Mouse (Mus musculus) neutrophil, adult 5-6 weeks (primary cell): Measurements from ENCODE around the gene Nepn. TPM values are rescaled to one million over a fixed set of nuclear protein-coding genes. Genes with fewer than 3 reads are reported as not detected.
"Not testable (repeated sequence)": the region's sequence is repeated elsewhere in the genome, so short reads cannot be mapped to it uniquely, and the experiment has no call there.

Experiments
- ATAC-seq: fragments of 151-379, 151-347 bp; 2 replicates; pipeline ENCODE4 v1.8.0; 2017; ENCODE audit warnings: mild to moderate bottlenecking, moderate TSS enrichment; ENCODE audit not compliant: insufficient number of reproducible peaks, poor library complexity, low FRiP score, severe bottlenecking; ENCODE audit errors: extremely low read depth
- total RNA-seq: library from RNA; stranded (forward); fragments of 200-1000 nt; gene quantifications from 2 replicates; pipeline ENCODE4 v1.2.3, GENCODE M21; 2017

Gene Nepn
- not detected in 2 replicates for total RNA-seq

DNA sequence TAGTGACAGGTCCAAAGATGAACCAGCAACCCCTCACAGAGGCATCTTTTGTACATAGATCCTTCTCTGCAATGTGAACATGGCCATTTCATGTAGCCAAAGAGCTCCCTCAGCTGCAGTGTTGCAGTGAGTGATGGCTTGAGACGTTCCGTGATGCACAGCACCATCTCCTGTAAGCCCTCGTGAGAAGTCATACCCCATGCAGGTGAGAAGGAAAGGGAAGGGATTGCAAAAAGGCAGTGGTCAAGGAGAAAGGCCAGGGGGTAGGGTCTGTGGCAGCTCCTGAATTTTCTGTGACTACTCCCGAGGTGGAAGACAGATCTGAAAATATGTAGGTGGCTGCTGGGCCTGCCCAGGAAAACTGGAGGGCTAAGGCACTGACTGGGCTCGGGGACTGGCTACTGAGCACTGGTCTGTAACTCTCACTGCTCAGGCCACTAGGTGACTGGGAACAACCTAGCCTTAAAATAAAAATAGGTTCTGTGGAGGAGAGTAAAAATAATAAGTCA, at the start of gene Nepn:
TSS of gene Nepn (plus strand) at position 51 of the 509 bp plus-strand sequence.
- no peak for ATAC-seq

DNA sequence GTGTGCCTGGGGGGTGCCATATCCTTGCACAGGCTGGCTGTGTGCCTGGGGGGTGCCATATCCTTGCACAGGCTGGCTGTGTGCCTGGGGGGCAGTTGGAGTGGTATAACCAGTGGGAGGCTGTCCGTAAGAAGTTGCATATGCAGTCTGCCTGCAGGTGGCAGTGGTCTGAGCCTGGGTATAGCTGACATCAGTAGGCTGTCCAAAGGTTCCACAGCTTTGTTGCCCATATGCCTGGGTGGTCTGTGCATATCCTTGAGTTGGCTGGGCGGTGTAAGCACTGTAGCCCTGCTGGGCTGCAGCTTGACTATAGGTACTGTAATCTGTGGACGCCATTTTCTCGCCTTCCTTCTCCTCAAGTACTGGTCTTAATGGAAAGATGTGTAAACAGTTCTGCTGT, 45.4 kb upstream of the Nepn start:
- ATAC-seq = not testable (repeated sequence)

DNA sequence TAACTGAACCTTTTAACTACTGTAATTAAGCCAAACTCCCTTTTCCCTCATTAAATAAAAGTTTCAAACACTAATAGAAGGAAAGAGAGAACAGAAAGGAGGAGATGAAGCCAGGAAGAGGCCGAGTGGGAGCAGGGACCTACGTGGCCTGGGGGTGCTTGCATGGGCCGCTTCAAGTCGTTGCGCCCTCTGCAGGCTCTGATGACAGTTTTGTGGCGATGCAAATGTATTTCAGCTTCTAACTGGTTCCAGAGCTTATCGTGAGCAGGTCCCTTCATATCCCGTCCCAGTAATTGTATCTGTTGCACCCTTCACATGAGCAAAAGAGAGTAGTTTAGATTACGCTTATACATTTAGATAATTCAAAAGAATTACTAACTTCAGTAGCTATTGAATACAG, 35.6 kb upstream of the Nepn start:
- no peak for ATAC-seq

DNA sequence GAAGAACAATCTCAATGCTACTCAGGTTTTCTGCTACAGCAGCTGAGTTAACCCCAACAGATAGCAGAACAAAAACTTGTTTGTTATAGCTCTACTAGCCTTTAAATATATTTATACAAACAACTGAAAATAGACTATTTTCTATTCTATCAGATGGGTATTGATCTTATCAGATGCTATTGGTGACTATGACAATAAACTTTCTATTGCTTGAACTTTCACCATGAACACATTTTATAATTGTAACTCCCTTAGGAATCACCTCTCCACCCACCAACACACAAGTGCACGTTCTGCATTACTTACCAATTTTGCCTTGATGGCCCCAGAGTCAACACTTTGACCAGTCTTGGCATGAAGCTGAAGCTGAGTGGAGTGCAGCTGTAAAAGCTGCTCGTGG, 30.3 kb upstream of the Nepn start, which contains the start of gene Gm26741:
TSS of gene Gm26741 (plus strand) at position 301 of the 400 bp plus-strand sequence.
- no peak for ATAC-seq

DNA sequence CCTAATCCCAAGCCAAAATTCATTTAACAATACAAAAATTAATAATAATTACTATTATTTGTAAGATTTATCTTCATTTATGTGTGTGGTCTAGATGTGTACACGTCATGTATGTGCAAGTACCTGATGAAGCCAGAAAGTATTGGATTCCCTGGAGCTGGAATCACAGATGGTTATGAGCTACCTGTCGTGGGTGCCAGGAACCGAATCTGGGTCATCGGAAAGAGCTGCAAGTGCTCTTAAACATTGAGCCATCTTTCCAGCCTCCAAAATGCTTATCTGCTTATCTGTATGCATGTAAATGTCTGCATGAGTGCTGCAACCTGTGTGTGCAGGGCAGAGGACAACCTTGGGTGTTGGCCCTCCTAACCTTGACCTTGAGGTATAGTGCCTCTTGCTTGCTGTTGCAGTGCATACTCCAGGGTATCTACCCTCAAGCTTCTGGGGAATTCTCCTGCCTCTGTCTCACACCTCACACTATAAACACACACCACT, 28.5 kb upstream of the Nepn start:
- ATAC-seq = no peak

DNA sequence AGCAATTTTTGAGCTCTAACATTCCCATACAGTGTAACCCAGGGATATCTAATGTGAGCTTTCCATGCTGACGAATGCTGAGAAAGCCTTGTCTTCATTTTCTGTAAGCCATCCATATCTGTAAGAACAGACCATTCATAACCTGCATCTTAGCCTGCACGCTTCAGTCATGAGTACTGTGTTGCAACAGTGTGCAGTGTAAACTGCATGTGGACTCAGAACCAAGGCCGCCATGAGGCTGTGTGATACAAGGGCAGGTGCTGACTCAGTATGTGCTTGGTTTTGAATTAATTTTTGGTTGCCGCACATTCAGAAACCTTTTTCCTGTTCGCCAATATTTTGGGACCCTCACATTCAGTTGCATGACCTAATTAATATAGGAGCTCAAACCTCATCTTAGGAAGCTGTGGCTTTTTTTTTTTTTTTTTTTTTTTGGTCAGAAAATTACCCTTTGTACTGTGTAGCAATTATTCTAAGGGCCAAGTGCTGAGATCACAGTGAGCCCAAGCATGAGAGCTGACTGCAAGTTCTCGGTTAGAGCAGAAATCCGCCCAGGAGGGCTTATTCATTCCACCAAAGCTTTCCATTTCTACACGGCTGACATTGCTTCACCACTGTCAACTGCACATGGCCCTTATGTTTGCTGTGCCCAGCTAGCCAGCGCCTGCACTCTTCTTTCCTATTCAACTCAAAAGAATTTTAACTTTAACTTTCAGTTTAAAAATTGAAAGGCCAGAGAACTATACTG, 27.7 kb upstream of the Nepn start:
- no peak for ATAC-seq

DNA sequence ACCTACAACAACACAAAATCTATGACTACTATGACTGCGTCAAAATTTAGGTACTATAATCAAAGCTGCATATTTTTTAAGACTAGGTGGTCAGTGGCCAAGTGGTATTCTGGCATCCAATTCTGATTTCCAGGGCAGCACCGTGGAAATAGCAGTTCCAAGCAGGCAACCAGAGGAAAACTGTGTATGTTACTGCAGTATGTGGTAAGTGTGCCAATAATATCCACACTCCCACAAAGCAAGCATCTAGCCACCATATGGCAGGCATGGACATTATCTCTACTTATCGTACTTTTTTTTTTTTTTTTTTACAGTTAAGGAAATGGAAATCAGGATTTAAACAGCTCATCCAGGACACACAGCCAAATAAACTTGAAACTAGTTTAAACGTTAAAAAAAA, 20.4 kb upstream of the Nepn start:
- no peak for ATAC-seq

DNA sequence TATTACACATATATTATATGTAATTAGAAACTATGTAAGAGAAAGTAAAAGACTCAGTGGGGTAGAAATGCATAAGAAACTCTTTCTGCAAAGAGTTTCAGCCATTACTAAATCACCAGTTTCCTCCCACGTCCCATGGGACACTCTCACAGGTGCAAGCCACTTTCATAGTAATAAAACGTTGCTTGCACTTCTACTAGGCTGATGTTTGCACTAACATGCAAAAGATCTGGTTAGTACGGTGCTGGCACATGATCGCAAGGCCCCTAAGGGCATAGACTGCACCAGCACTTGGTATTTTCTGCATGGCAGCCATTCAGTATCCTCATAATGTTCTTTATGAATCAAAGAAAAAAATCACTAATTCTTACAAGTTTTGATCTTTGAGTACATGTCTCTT, 14.9 kb upstream of the Nepn start:
- peak; percentile 82 for ATAC-seq

DNA sequence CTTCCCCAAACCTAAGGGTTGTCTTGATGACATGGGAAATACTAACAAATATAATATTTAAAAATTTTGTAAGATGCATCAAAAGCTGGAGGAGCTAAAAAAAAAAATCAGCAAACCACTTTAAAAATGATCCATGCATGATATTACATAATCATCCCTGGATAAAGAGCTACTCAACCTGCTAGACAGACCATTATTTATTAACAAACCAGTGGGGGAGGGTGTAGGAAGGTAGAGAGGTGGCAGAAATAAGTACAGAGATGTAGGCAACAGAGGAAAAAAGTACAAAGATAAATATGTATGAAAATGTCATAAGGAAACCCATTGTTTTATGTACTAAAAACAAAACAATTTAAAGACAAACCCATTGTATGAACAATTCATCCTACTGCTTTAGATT, 14.1 kb upstream of the Nepn start:
- no peak for ATAC-seq

DNA sequence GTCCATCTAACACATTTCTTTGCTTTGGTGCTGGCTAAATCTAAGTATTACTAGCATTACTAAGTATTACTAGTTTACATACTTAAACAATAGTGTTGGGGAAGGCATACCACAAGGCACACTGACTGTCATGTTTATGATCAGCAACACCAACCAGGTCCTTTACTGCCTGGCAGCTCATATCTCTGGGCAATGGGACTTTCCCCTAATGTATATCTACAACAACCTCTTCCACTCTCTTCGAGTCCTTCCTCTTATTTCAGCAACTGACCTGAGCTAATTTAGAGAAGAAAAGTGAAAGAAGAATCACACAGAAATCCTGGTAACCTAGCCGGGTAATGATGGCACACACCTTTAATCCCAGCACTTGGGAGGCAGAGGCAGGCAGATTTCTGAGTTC, 12.3 kb upstream of the Nepn start:
- ATAC-seq = peak; percentile 62

DNA sequence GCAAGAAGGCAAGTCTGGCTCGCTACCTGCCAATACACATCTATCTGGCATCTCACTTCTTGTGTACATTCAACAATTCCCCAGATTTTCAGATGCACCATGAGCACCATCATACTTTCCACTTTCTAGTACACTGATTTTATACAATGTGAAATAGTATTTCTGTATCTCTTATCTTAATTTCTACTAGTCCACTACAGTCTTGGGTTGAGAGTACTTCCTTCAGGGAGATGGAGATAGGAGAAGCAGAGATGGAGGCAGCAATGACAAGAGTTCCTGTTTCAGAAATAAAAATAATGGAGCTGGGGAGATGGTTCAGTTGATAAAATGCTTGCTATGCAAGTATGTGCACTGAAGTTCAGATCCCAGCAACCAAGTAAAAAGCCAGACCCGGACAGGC, 11.0 kb upstream of the Nepn start:
- ATAC-seq = no peak

DNA sequence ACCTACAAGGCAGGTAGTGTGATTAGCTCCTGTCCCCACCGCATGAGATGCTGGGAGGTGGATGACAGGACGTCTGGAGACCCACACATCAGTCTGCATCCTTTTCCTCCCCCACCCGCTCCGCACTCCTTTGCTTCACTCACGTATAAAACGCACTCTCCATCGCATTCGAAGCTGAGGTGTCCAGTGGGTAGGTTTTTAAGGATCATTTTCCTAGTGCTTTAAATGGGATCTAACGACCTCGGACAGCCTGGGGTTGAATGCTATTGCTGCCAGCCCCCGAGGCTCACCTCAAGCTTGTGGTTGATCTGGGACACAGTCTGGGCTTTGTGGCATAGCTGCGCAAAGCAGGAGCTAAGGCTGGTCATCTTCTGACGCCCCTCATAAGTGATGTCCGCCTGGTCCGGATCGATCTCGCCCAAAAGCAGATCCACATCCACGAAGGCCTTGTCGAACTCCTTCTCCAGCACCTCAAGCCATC, 7.4 kb upstream of the Nepn start:
- ATAC-seq = no peak

DNA sequence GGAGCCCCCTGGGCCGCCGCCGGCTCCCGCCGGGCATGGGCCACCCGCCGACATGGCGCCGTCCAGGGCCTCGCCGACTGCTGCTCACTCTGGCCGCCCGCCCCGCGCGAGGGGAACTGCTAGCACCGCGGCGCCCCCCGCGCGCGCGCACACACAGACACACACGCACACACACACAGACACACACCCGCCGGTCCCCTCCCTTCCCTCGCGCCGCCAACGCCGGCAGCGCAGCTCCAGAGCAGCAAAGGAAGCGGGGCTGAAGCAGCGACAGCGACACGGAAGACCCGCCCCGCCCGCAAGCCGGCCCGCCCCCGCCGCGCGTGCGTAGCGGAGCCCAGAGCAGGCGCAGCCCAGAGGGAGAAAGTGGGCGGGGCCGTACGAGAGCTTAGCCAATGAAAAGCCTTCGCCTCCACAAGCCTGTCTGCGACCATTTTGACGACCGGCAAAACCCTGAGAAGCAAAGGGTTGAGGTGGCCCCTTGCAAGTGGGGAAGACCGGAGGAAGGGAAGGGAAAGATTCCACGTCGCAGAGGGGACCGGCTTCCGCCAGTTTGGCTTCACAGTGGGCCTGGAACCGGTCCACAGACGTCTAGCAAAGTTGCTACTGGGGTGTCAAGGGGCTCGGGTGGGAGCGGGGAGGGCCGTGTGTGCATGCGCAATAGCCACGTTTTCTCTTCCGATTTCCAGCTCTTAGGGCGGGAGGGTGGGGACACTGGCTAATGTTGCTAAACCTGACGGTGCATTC, 6.8 kb upstream of the Nepn start, which contains the start of gene Gopc:
TSS of gene Gopc (minus strand) at position 280 of the 747 bp plus-strand sequence.
- peak; percentile 91 for ATAC-seq

DNA sequence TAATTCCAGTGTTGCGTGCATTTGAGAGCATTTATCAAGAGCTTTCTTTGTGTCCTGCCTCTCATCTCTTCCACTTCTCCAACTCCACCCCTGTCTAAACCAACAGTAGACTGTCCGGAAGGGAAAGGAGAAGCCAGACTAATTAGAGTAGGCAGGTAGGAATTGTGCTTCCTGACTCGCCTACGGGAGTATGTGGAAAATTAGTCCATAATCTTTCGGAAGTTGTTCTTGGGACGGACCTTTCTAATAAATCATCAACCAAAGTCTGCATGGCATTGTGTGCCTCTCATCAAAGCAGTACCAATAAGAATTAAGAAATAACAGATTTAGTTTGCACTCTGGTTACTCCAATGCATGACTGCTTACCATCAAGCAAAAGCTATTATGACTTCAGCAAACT, 5.8 kb upstream of the Nepn start:
- ATAC-seq = no peak

DNA sequence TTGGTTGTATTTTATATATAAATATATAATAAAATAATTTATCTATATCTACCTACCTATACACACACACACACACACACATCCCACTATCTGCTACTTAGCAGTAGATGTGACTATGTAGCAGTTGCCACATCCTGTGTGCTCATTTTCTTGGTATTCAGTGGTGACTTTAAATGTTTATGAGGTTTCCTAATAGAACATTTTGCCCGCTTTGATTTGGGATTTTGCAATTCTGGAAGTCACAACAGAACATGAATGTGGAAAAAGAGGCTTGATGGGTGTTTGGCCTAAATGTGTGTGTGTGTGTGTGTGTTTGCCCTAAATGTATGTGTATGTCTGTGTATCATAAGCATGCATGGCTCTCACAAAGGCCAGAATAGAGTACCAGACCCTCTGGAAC, 5.2 kb upstream of the Nepn start:
- no peak for ATAC-seq

DNA sequence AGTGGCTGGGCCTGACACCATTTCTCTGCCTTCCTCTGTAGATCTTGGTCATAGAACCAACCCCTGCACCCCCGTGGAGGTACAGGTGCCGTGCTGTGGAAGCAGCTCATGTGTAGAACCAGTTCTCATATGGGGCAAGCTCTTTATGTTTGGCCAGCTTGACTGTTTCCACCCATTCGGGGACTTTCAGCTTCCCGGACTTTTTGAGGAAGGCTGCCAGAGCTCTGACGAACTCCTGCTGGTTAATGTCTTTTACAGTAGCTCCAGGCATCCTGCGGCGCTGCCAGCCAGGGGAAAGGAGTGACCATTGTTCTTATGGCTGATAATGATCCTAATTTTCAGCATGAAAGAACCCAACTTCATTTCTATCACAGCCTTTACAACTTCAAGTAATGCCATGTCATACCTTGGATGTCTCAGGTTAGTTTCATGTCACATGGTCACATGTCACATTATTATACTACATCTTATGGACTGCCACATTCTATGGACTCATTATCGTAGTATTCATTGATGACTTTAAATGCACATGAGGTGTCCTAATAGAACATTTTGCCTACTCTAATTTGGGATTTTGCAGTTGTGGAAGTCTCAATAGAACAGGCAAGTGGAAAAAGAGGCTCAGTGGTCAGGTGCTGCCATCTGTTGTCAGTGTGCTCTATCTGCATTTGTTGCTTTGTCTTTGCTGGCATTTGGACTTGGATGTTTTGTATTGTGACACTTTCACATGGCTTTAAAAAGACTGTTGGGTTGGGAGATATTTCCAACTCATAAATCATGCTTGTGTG, 3.8 kb upstream of the Nepn start:
- ATAC-seq = peak; percentile 31; the same call in 1 of the 2 replicates

DNA sequence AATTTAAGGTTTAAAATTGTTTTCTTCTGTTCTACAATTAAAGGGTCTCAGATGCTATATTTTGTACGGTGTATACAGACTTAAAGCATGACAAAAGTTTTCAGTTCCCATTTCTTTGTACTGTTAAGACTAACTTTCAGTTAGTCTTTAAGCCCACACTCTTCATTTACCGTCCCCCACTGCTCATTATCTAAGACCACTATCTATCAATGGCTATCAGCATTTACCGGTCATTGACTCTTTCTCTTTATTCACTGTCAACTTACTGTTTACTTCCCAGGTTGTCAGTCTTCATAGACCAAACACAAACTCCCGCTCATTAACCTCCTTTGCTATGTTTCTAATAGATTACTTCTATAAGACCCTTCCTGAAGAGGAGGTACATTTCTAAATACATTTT, 1.6 kb upstream of the Nepn start:
- ATAC-seq = no peak

DNA sequence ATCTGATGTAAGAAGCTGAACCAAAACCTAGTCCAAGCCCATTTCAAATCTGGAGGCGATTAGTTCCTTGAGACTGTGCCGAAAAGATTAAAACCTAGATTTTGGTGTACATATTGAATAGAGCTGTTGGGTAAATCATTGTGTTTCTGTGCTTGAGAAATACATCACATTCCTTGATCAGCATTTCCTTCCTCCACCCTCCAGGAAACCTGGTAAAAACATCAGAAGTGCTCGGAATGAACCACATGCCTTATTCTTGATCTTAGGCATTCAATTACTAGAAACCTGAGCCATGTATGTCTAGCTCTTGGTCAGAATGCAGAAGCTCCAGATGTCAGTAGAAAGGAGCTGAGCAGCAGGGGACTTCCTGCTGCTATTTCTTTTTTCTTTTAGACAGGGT, 666 bp downstream of the Nepn start:
- no peak for ATAC-seq

DNA sequence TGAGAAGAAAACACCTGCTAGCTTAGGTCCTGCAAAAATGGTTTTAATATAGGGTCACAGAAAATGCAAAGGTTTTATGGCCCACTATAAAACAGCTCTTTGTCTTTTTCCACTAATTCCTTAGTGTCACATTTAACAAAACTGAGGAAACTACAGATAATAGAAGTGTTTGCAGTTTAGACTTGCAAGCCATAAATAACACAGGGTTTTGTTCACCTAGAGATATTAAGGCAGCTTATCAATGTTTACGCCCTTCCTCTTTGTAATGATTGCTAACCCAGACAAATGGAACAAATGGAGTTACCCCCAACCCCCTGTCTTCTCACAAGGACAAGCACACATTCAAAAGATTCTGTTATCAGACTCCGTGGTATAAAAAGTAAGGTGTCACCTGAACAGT, 2.4 kb downstream of the Nepn start:
- no peak for ATAC-seq
